Mouse (Mus musculus): ENCODE results near the gene Cdsn.
A peak's percentile ranks its signal among the peaks of the same experiment; 100 is the strongest.
"Not testable (repeated sequence)": the region's sequence is repeated elsewhere in the genome, so short reads cannot be mapped to it uniquely, and the experiment has no call there.

Gene Cdsn

DNA sequence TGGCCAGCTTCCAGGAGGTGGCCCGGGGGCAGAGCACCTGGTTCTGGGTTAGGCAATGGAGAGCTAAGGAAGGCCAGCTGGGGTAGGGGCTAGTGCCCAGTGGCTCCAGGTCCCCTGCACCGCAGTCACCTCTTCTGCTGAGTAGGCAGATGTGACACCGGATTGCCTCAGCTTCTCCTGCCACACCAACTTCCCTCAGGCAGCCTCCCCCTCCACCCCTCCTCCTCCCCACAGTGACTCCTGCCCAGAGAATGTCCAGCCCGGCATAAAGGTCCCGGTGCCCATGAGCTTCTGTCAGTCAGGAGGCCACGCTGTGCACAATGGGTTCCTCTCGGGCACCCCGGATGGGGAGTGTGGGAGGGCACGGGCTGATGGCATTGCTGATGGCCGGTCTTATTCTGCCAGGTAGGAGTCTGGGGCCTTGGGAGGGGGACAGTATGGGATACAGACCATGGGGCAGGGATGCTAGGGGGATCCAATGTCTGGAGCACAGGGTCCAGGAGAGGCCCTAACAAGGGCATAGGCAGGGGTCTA lies at the start of gene Cdsn:
Gene Cdsn (plus strand): TSS at position 248 of the 534 bp plus-strand sequence.
- DNase-seq (ENCODE audit: low read depth): no peak

DNA sequence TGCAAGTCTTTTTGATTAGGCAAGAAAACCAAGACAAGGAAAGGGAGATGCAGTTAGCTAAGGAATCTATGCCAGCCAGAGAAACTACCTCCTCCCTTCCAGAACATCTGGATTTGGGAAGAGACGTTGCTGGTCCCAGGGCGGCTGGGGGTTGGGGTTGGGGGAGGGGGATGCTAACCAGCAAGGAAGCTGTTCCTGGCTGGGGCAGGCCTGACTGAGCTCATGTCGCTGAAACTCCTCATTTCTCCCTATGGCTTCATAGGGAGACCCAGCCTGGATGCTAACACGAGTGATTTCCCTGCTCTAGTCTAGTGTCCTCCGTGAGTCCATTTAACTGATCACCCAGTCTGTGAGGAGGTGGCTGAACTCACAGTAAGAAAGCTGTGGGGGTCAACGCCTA lies 49.7 kb upstream of the Cdsn start:
- no peak for DNase-seq (ENCODE audit: low read depth)

DNA sequence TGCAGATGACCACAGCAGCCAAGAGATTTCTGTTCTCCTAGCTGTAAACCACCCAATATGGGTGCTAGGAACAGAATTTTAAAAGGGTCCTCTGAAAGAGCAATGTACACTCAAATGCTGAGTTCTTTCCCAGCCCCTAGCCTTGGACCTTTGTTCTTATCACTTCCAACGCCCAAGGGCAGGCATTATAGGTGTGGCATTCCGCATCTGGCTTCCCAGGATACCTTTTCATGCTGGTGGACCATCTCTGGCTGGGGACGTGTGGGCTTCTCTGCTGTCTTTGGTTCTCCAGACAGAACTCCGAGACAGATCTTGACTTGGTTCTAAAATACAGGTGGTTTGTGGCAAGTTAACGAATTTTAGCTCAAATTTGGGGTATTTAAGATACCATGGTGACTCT lies 49.2 kb upstream of the Cdsn start:
- no peak for DNase-seq (ENCODE audit: low read depth)

DNA sequence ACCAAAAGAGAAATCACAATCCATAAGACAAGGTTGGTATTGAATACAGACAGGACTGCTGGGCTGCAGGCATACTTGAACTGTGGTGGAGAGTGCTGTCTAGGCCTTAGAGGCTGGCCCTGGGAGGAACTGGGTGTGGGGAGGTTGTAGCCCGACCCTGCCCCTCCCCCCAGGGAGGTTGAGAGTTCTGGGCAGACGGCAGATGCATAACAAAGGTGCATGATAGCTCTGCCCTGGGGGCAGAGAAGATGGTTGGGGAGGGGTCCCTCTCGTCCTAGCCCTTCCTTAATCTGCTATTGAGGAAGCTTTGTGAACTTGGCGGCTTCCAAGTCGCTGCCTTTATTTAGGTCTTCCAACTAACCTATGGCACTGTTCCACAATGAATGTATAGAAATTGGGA lies 48.1 kb upstream of the Cdsn start:
- DNase-seq (ENCODE audit: low read depth): no peak

DNA sequence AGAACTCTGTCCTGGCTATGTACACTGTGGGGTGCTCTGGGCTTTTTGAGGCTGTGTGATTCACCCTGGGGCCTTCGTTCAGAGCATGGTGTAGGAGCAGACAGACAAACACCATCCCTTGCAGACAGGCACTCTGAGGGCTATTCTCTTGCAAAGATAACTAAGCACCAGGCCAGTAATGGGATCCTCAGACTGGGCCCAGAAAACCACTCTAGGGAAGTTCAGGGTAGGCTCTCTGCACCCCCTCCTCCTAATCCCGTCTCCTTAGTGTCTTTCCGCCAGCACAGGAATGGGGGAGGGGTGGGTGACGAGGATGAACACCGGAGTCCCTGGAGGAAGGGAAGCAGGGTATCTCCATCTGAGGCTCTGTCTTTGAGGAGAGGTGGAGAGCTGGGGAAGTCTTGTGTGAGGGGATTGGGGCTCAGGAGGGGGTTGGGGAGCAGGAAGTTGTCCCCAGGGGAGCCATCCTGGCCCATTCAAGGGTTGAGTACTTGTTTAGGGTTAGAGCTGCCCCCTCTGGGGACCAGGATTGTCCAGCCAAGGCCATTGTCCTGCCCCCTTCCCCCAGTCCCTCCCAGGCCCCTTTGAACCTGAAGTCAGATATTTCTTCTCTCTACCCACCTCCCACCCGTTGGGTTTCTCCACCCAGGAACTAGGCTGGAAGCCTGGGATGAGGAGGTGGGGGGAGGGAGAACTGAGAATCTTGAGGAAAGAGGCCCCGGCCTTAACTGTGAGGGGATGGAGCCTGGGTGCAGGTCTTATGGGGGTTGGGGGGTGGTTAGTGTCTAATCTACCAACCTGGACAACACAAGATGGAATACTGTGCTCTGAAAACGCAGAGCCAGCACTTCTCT lies 47.1 kb upstream of the Cdsn start:
- no peak for DNase-seq (ENCODE audit: low read depth)

DNA sequence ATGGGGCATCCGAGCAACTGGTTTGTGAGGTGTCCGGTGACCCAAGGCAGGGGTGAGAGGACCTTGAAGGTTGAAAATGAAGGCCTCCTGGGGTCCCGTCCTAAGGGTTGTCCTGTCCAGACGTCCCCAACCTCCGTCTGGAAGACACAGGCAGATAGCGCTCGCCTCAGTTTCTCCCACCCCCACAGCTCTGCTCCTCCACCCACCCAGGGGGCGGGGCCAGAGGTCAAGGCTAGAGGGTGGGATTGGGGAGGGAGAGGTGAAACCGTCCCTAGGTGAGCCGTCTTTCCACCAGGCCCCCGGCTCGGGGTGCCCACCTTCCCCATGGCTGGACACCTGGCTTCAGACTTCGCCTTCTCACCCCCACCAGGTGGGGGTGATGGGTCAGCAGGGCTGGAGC lies 46.2 kb upstream of the Cdsn start, which contains the start of gene Pou5f1:
Gene Pou5f1 (plus strand): TSS at position 243 of the 400 bp plus-strand sequence.
- DNase-seq (ENCODE audit: low read depth): no peak

DNA sequence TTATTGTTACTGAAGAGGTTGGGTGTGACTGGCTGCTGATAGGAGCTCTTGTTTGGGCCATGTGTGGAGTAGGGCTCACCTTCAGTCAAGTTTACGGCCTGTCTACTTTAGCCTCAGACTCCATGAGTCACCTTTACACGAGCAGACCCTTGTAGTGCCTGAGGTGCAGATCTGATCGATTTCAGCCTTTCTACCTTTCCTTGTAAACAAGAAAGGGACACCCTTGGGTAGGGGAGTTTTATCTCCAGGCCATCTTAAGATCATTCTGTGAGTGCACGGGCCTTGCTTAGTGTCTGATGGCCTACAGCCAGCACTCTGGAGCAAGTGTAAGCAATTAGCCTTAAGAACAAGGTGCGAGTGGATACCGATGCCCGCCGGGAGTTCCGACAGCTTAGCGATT lies 45.0 kb upstream of the Cdsn start:
- no peak for DNase-seq (ENCODE audit: low read depth)

DNA sequence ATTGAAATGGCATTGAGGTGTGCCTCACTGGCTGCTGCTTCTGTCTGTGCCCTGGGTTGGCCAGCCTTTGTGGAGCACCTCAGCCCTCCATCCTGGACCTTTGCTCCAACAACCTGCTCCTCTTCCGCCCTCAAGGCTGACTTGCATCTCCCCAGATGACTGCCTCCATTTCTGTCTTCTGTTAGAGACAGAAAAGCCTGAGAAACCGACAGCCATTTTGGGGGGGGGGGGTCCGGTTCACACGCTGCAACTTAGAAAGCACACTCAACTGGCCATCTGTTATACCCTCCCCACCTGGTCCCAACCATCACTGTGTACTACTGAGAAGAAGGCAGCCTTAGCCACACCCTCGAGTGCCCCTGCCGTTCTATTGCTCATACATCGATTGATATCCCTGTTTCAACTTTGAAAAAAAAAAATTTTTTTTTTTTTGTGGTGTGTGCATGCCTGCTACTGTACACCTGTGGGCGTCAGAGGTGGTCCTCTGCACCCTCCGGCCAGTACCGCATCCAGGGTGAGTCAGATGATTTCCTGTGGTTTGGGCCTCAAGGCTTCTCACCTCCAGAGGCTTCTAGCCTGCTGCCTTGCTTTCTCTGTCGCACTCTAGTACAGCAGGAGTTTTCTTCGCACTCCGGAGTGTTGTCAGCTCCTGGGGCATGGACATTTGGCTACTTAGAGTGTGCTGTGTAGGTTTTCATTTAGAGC lies 44.2 kb upstream of the Cdsn start:
- DNase-seq (ENCODE audit: low read depth): no peak

DNA sequence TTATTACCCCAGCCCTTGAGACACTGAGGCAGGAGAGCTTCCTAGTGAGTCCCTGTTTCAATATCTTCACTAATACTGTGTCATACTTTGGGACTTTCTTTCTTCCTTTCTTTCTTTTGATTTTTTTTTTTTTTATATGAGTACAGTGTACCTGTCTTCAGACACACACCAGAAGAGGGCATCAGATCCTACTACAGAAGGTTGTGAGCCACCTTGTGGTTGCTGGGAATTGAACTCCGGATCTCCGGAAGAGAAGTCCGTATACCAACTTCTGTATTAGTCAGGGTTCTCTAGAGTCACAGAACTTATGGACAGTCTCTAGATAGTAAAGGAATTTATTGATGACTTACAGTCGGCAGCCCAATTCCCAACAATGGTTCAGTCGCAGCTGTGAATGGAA lies 43.6 kb upstream of the Cdsn start:
- DNase-seq (ENCODE audit: low read depth): not testable (repeated sequence)

DNA sequence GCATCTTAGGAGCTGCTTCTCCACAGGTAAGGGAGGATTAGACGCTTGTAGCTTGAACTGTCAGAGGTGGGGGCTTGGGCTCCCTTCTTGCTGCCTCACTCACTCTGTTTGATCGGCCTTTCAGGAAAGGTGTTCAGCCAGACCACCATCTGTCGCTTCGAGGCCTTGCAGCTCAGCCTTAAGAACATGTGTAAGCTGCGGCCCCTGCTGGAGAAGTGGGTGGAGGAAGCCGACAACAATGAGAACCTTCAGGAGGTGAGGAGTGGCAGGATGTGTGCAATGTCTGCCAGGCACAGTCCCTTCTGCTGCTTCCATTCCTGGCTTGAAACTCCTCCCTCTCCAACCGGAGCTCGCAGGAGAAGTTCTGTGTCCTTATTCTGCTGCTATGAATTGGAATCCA lies 42.6 kb upstream of the Cdsn start:
- DNase-seq (ENCODE audit: low read depth): no peak

DNA sequence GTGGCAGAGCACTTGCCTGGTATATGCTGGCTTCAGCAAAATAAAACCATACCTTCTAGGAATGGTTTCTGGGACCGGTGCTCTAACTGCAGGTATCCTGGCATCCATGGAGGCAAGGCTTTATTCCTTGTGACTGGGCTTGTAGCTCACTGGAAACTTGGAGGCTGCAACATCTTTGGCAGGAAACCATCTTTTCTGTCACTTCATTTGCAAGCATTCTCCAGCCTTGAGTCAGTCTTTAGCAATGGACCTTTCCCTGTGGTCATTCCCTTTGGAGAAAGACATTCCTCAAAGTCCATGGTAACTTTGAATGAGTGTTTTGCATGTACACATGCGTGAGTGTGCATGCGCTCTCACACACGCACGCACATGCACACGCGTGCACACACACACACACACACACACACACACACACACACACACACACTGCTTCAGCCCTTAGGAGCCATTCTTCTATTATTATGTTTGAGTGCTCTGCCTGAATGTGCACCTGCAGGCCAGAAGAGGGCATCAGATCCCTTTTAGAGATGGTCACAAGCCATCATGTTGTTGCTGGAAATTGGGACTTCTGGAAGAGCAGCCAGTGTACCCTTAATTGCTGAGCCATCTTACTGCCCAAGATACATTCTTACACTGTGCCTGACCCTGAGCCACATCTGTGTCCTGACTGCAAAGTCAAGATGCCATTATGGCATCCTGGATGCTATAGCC lies 38.9 kb upstream of the Cdsn start:
- no peak for DNase-seq (ENCODE audit: low read depth)

DNA sequence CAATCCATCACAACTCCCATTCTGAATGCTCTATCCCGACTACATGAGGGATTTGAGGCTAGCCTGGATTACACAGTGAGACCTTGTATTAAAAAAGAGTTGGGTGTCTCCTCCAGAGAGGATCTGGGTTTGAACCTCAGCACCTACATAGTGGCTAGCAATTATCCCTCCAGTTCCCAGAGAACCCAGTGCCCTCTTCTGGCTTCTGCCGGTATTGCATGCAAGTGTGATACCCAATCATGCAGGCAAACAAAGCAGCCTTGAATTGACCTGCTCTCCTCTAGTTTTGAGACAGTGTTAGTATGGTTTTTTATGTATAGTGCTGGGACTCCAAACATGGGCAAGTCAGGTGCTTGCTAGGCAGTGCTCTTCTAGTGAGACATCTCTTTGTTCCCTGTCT lies 38.0 kb upstream of the Cdsn start:
- DNase-seq (ENCODE audit: low read depth): peak; percentile 66

DNA sequence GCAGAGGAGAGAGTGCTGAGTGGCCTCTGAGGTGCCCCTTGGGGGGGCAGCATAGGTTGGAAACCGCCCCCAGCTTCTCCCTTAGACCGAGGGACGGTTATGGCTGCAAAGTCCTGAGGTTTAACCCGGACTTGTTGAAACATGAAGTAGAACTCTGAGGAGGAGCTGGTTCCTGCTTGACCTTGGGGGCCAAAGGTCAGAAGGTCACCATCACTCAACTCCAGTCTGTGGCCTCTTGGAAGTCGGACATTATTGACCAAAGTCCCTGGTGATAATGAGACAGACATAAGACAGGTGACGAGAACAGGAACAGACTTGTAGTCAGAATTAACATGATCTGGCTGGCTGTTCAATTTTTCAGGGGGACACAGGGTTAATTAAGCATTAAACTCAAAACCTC lies 37.2 kb upstream of the Cdsn start:
- no peak for DNase-seq (ENCODE audit: low read depth)

DNA sequence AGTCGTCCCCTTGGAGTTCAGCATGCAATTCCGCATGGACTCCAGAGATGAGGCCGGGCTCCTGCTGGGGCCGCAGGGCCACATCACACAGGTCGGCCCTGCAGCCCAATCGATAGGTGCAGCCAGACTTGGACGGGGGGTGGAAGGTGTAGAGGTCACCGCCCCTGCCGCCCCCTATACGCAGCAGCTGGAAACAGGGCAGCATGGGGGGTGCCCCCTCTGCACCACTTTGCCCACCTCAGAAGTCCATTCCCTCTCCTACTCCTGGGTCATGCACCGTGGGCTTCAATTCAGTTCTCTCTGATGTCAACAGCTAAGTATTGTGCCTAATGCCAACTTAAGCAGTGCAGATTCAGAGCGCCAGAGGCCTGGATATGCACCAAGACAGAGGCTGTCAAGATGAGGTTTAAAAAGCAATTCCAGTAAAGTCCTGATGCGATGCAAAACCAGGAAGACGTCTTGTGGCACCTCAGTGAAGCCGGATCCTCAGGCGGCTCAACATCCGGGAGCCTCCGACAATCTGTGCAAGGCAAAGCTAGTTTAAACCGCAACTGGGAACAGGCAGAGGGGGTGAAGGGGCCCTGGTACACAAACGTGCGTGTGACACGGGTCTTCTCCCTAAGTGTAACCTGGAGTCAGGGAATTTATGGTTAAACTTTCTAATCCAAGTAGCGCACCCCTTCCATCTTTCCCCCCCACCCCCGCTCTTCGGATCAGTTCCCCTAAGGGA lies 35.9 kb upstream of the Cdsn start:
- no peak for DNase-seq (ENCODE audit: low read depth)

DNA sequence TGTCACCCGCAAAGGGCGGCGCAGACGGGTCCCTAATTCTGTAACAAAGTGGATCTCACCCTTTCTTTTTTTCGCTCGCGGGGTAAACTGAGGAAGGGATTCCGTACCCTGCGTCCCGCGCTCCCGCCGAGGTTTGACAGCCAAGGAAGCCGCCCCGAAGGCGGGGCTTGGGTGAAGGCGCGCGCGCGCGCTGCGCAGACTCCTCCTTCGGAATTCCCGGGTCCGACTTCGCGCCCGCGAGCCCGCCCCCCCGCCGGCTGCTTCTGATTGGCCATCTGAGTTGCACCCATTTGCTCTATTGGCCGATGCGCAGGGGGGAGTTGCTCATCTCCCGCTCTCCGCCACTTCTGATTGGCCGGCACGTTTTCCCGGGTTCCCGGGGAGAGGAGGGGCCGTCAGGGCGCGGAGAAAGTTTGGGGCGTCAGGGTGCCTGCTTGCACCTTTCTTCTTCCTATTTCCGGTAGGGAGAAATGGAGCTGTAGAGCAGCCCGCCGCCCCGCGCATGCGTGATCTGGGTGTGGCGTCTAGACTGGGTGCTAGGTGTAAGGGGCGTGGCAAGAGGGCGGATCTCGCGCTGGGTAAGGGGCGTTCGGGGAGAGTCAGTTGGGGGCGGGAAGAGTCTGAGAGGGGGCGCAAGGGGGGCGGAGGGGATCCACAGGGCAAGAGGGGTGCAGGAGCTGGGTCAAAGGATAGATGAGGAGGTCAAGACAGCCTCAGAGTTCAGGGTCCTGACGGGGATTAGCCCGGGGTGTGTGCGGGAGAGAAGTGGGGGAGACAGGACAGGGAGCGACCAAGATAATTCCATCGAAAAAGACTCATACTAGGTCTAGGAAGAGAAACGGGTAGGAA lies 35.1 kb upstream of the Cdsn start, which contains the start of the genes Tcf19 and Cchcr1:
Gene Tcf19 (minus strand): TSS at position 173 of the 849 bp plus-strand sequence.
Gene Cchcr1 (plus strand): TSS at position 449 of the 849 bp plus-strand sequence.
- DNase-seq (ENCODE audit: low read depth): peak; percentile 97

DNA sequence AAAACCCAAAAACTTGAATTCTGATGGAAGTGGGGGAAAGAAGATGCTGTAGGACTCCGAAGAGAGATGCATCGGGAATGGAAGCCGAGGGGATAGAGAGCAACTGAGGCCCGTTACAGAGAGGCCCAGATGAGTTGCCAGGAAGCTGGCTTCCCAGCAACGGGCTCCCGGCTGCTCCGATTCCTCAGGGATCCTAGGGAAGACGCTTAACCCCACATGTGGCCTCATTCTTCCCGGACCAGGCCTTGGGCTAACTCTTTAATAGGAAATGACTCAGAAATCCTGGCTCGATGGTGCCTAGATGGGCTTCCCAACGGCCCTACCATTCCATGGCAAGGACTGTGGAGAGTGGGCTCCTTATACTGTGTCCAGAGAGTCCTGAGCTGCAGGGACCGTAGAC lies 34.4 kb upstream of the Cdsn start:
- DNase-seq (ENCODE audit: low read depth): no peak

DNA sequence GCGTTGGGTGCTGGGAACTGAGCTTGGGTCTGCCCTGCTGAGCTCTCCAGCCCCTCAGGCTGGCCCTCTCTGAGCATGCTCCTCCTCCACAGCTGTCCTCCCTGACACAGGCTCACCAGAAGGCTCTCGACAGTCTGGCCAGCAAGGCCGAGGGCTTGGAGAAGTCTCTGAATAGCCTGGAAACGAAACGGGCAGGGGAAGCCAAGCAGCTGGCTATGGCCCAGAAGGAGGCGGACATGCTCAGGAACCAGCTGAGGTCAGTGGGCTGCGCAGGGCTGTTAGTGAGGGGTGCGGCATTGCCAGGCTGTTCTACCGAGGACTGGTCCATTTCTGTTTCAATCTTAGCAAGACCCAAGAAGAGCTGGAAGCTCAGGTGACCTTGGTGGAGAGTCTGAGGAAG lies 27.6 kb upstream of the Cdsn start:
- no peak for DNase-seq (ENCODE audit: low read depth)

DNA sequence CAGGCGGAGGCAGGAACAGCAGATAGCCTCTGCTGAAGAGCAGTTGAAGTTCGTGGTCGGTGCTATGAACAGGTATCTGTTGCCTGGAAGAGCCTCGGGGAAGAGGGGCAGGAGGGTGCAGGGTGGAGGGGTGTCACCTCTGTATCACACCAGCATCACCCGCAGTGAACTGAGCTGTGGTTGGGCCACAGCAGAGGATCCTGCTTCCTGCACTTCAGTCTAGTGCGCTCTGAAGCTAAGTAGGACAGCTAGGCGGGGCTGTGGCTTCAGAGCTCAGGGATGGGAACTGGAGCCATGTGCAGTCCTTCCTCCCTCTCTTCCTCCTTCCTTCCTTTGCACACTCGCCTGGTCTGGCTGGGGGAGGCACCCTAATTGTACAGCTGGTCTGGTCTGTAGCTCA lies 25.3 kb upstream of the Cdsn start:
- no peak for DNase-seq (ENCODE audit: low read depth)

DNA sequence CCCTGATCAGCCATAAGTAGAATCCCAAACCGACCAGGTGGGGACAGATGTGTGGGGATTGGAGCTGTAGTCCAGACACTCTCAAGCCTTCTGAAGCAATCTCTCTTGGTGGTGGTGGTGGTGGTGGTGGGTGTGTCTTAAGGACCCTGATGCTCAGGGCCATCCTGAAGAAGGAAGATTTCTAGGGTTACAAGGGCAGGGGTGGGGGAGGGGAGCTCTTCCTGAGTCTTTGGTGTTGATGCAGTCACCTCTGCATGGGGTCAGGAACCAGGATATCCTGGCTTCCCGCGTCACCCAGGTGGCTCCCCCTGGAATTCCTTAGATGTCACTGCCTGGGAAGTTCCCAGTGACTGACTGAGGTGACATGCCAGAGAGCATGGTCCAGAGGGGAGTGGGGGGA lies 19.6 kb upstream of the Cdsn start:
- no peak for DNase-seq (ENCODE audit: low read depth)

DNA sequence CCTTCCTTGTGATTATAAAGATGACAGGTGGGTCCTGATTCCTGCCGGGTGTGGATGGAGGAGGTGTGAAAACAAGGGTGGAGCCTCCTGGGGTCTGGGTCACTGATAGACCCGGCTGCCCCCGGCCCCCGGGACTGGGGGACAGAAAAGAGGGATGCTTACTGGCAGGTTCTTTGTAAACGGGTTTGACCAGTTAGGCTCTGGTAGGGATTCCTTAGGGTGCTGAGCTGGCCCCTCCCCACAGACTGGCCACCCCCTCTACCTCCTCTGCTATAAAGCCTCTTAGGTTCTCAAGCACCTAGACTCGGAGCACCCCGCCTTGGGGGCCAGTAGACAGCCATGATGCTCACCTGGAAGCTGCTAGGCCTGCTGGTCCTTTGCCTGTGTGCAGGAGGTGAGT lies 19.0 kb upstream of the Cdsn start, which contains the start of gene Psors1c2:
Gene Psors1c2 (plus strand): TSS at position 301 of the 400 bp plus-strand sequence.
- DNase-seq (ENCODE audit: low read depth): no peak

DNA sequence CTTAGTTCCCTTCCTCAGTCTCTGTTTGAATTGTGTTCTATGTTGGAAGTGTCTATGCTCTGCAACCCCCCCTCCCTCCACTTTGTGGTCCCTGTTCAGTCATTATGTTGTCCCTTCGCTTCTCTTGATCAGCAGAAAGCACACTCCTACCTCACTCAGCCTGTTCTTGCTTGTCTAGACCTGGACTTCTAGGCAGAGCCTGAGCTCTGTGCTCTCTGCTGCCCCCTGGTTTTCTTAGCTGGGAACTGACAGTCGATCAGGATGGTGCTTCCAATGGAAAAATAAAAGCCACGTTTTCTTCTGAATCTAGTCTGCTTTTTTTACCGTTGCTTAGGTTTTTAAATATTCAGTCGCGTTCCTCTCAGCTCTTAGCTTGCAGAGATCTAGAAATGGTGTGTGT lies 17.6 kb upstream of the Cdsn start:
- DNase-seq (ENCODE audit: low read depth): peak; percentile 57

Measured in c-Kit-positive CD71-positive TER-119-negative erythroid progenitor cells, embryonic 14.5 days (primary cell).